Mouse (Mus musculus): ENCODE measurements around the gene Cyp4f16.
"Not testable (repeated sequence)": the region's sequence is repeated elsewhere in the genome, so short reads cannot be mapped to it uniquely, and the experiment has no call there.

Cyp4f16 gene

GRCm38 (mm10) chr17:32536051-32536866 lies at the start of gene Cyp4f16:
TSS of gene Cyp4f16 (plus strand) at chr17:32536558.
- peak; percentile 73 to 83 for DNase-seq

DNA sequence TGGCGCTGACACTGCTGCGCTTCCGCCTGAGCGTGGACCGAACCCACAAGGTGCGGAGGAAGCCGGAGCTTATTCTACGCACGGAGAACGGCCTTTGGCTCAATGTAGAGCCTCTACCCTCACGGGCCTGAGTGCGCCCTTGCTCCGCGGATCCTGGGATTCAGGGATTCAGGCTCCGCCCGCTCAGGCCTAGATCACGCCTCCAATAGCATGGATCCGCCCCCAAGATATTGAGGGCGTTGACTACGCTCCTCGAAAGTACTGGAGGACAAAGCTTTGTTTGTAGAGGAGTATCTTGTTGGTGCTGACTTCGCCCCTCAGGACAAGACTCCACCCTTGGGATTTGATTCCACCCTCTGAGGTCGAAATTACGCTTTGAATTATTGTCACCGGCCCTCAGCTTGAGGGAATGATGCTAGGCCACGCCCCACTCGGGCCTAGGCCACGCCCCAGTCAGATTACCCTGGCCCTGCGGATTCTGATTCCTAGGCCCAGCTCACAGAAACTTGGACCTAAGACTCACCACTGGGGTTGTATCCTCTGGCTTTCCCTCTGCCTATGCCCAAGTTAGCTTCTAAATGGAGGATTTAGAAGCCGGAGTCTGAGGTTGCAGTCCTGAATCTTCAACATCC lies 43.9 kb upstream of the Cyp4f16 start:
- no peak for DNase-seq

- peak; percentile 45 to 54 for DNase-seq
Observed at GRCm38 (mm10) chr17:32494601-32495000, 41.8 kb upstream of the Cyp4f16 start.

DNA sequence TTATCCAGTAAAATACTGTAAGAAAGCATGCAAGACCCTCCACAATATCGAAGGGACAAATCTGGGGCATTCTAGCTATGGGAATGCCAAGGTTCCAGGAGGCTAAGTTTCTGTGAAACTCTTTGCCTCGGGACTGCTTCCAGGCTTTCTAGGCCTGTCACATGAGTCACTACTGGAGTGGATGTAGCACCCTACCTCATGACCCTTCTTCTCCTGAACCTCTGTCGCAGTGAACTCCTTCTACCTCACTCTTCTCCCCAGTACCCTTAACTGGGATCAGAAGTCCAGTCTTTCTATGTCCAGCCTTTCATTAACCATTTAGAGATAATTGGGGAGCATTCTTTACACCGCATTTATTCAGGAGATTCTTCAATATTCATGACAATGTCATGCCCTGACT lies 35.8 kb upstream of the Cyp4f16 start:
- DNase-seq: not testable (repeated sequence)

- no peak for DNase-seq
Observed at GRCm38 (mm10) chr17:32501051-32501450, 35.3 kb upstream of the Cyp4f16 start.

DNA sequence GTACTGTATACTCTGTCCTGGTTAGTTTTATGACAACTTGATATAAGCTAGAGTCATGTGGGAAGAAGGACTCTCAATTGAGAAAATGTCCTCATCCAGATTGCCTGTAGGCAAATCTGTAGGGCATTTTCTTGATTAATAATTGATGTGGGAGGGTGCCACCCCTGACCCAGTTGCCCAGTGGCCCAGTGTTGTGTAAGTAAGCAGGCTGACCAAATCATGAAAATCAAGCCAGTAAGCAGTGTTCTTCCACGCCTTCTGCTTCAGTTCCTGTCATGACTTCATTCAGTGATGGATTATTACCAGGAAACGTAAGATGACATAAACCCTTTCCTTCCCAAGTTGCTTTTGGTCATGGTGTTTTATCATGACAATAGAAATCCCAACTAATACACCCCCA lies 33.2 kb upstream of the Cyp4f16 start:
- DNase-seq: no peak

DNA sequence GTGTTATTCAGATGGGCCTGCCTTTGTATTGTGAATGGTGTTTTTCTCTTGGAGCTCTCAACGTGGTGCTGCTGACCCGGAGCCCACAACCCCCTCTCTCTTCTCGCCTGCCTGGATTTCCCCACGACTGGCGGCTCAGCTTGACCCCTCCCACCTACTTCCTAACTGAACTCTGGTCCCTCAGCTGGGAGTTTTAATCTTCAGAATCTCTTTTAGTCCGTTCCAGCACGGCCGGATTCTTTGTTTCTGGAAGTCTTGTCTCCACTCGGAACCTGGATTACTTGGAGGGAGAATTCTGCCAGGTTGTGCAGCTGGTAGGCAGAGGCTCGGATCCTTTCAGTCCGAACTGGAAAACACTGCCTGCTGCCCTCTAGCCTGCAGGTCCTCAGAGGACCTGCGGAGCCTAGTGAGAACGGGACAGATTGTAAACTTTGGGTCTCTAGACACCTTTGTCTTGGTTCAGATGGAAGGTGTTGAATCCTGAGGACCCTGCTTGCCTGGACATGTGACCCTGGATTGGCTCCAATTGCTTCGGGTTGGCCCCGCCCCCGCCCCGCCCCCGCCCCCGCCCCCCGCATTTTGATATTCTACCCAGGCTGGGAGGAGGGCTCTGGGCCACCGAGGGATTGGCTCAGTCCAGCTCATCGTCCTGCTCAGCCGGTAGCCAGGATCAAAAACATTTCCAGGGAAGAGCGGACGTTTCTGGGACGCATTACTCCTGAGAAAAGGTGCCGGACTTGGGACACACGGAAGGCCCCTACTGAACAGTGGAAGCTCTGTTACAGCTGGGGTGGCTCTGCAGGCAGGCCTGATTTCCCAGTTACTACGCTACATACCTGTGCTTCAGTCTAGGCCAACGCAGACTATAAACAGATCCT lies 30.3 kb upstream of the Cyp4f16 start, which contains the start of gene Cyp4f17:
Gene Cyp4f17, plus strand, starts transcription at position 200 of the 878 bp plus-strand sequence.
- DNase-seq: peak in 1 of 2 experiments; percentile 5

- DNase-seq: peak in 1 of 2 experiments; percentile 7
Observed at GRCm38 (mm10) chr17:32506729-32507245, 29.6 kb upstream of the Cyp4f16 start.

GRCm38 (mm10) chr17:32516126-32516525 lies 20.2 kb upstream of the Cyp4f16 start:
- no peak for DNase-seq

DNA sequence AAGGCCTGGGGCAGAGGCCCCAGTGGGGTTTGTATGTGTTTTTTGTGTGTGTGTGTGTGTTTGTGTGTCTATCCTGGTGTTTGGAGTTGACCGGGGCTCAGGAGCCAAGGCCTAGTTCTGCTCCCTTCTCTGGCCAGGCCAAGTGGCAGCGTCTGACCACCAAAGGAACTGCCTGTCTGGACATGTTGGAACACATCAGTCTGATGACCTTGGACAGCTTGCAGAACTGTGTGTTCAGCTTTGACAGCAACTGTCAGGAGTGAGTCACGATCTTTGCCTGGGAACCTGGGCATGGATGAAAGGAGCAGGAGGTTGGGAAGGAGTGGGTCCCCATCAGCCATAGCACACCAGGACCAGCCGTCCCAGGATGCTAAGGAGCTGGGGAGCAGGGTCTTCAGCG lies 14.4 kb upstream of the Cyp4f16 start:
- DNase-seq: no peak

DNA sequence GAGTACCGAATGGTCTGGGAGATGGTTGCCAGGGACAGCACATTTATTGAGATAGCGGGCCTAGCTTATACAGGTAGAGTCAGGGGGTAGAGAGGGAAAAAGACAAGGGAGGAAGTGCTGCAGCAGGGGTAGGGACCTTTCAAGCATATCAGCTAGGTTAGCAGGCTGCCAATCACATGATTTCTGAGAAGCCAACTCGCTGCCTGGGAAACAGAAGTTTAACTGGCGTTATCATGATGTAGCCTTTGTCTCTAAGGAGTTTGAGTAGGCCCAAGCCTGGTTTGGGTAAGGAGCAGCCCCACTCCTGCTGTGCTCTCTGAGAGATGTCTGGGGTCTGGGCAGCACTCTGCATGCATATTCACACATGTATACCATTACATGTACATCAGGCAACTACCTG lies 14.0 kb upstream of the Cyp4f16 start:
- DNase-seq: no peak

GRCm38 (mm10) chr17:32522816-32523215 lies 13.5 kb upstream of the Cyp4f16 start:
- DNase-seq: no peak

GRCm38 (mm10) chr17:32523895-32524294 lies 12.5 kb upstream of the Cyp4f16 start:
- peak; percentile 49 to 58 for DNase-seq

GRCm38 (mm10) chr17:32526341-32526740 lies 10.0 kb upstream of the Cyp4f16 start:
- not testable (repeated sequence) for DNase-seq

DNA sequence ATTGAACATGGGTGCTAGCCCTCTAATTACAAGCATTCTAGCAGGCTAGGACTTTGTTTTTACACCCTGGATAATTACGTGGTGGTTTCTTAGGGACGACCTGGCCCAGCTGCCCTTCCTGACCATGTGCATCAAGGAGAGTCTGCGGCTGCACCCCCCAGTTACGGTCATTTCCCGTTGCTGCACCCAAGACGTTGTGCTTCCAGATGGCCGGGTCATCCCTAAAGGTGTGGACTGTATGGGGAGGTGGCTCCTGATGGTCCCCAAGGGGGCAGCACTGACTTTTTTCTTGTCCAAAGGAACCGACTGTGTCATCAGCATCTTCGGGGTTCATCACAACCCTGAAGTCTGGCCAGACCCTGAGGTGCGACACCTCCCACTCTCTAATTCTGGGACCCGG lies 8.6 kb upstream of the Cyp4f16 start:
- peak in 1 of 2 experiments; percentile 17 for DNase-seq

DNA sequence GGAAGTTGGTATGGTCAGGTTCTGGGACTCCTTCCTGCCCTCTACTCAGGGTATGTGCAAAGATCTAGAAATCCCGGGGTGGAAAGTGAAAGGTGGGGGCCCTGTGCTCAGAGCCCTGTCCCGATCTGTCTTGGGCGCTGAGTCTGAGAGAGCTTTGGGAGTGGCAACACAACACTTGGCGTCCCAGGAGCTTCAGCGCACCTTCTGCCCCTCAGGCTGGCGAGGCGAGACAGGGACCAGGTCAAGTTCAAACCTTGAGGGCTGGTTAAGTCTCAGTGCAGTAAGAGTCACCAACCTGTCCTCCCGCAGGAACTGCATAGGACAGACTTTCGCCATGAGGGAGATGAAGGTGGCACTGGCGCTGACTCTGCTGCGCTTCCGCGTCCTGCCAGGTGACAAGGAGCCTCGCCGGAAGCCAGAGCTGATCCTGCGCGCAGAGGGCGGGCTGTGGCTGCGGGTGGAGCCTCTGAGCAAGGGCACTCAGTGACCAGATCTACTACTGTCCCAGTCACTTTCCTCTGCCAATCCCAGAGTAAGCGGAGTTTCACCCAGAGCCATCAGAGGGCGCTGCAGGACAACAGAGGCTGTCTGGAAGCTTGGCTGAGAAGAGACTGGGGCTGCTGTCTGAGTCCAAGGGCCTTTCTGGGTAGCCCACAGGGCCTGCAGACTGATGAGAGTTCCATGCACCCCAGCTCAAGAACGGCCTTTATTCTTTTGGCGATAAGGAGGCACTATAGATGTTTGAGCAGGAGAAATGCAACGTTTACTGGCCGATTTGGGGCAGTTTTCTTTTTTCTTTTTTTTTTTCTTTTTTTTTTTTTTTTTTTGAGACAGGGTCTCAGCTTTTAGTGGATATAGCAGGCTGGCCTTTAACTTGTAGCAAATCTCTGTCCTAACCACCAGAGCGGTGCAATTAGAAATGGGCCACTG lies 7.7 kb upstream of the Cyp4f16 start:
- DNase-seq: peak; percentile 89 to 90

DNA sequence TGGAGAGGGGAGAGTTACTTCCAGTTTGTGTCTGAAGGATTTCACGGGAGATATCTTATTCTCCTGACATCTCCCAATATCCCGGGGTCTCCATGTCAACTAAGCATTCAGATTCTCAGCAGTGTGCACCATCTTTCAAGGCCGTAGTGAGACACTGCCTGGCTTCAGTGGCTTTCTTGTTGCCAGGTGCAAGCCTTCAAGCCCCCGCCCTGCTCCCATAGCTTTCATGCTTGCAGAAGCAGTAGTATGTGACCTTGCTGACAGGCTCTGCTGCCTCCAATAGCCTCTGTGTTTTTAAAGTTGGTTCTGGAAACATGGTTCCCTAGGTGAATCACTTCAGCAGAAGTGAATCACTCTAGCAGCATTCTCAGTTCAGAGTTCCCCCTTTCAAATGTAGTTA lies 4.0 kb upstream of the Cyp4f16 start:
- peak; percentile 57 to 78 for DNase-seq

DNA sequence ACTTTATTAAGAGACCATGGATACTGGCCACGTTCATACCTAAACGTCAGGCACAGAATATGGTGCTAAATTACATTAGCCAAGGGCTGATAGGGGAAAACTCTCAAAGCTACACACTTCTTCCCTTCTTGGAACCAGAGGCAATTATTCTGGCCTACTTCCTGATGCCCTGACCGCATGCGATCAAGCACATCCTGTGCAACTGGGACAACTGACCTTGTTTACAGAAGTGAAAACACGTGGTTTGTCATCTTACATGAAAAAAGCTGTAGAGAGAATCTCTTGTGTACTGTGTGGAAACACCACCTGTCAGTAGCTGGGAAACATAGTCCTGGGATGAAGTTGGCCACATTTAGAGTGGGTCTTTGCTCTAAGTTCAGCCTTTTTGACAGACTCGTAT lies 2.3 kb upstream of the Cyp4f16 start:
- DNase-seq: peak in 1 of 2 experiments; percentile 14

- no peak for DNase-seq
Observed at GRCm38 (mm10) chr17:32536867-32537250, 501 bp downstream of the Cyp4f16 start.

DNA sequence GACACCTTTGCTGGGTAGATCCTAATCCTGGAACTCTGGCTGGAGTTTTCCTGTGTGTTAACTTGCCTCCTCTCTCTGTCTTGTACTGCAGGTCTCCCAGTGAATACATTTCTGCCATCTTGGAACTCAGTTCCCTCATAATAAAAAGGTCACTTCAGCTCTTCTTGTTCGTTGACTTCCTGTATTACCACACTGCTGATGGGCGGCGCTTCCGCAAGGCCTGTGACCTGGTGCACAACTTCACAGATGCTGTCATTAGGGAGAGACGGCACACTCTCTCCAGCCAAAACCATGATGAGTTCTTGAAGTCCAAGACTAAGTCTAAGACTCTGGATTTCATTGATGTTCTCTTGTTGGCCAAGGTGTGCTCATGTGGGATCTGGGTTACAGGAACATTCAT lies 8.4 kb downstream of the Cyp4f16 start:
- not testable (repeated sequence) for DNase-seq

- not testable (repeated sequence) for DNase-seq
Observed at GRCm38 (mm10) chr17:32550377-32550776, 14.0 kb downstream of the Cyp4f16 start.
